Mouse (Mus musculus): ENCODE measurements at regions not wholly inside any gene's neighbourhood (a gene's known extent, or its start where the extent isn't known, plus 50 kb on each side); places are given as distances from the start of the nearest gene placed in this dataset.
A peak's percentile ranks its signal among the peaks of the same experiment; 100 is the strongest.

- no peak for DNase-seq (ENCODE audit: low spot score in 2 of 2)
Measured at GRCm38 (mm10) chr13:40652916-40653315, 85.3 kb downstream of the Tfap2a start.

- peak; percentile 72 to 75 for DNase-seq (ENCODE audit: low spot score in 2 of 2)
Measured at GRCm38 (mm10) chr13:40651056-40651455, 87.1 kb downstream of the Tfap2a start.

- no peak for DNase-seq (ENCODE audit: low spot score in 2 of 2)
Measured at GRCm38 (mm10) chr13:40650036-40650709, 88.0 kb downstream of the Tfap2a start.

- no peak for DNase-seq (ENCODE audit: low spot score in 2 of 2)
Measured at GRCm38 (mm10) chr13:40649096-40650035, 88.8 kb downstream of the Tfap2a start.

GRCm38 (mm10) chr13:40646131-40646530 is 92.0 kb downstream of the Tfap2a start:
- no peak for DNase-seq (ENCODE audit: low spot score in 2 of 2)

- DNase-seq (ENCODE audit: low spot score in 2 of 2) = no peak
Measured at GRCm38 (mm10) chr13:40645646-40646045, 92.5 kb downstream of the Tfap2a start.

GRCm38 (mm10) chr13:40642931-40643330 is 95.2 kb downstream of the Tfap2a start:
- DNase-seq (ENCODE audit: low spot score in 2 of 2) = no peak

GRCm38 (mm10) chr13:40637269-40637668 is 100.9 kb downstream of the Tfap2a start:
- no peak for DNase-seq (ENCODE audit: low spot score in 2 of 2)

- no peak for DNase-seq (ENCODE audit: low spot score in 2 of 2)
Measured at GRCm38 (mm10) chr13:40617881-40618280, 120.3 kb downstream of the Tfap2a start.

GRCm38 (mm10) chr13:40608526-40608925 is 129.7 kb downstream of the Tfap2a start:
- no peak for DNase-seq (ENCODE audit: low spot score in 2 of 2)

- peak; percentile 16 to 36 for DNase-seq (ENCODE audit: low spot score in 2 of 2)
Measured at GRCm38 (mm10) chr13:40606405-40607271, 131.5 kb downstream of the Tfap2a start.

GRCm38 (mm10) chr13:40605686-40606404 is 132.3 kb downstream of the Tfap2a start:
- DNase-seq (ENCODE audit: low spot score in 2 of 2) = no peak

- DNase-seq (ENCODE audit: low spot score in 2 of 2) = no peak
Measured at GRCm38 (mm10) chr13:40574981-40575745, 163.0 kb downstream of the Tfap2a start.

GRCm38 (mm10) chr13:40569461-40569860 is 168.7 kb downstream of the Tfap2a start:
- no peak for DNase-seq (ENCODE audit: low spot score in 2 of 2)

GRCm38 (mm10) chr13:40567821-40568220 is 170.4 kb downstream of the Tfap2a start:
- DNase-seq (ENCODE audit: low spot score in 2 of 2) = no peak

GRCm38 (mm10) chr13:40564351-40564750 is 173.8 kb downstream of the Tfap2a start:
- no peak for DNase-seq (ENCODE audit: low spot score in 2 of 2)

- no peak for DNase-seq (ENCODE audit: low spot score in 2 of 2)
Measured at GRCm38 (mm10) chr13:40554368-40554767, 183.8 kb downstream of the Tfap2a start.

GRCm38 (mm10) chr13:40525501-40525900 is 164.3 kb upstream of the Ofcc1 start:
- DNase-seq (ENCODE audit: low spot score in 2 of 2) = no peak

- DNase-seq (ENCODE audit: low spot score in 2 of 2) = no peak
Measured at GRCm38 (mm10) chr13:40523115-40523514, 161.9 kb upstream of the Ofcc1 start.

GRCm38 (mm10) chr13:40518180-40518579 is 156.9 kb upstream of the Ofcc1 start:
- no peak for DNase-seq (ENCODE audit: low spot score in 2 of 2)
